Mouse (Mus musculus): ENCODE measurements at regions not wholly inside any gene's neighbourhood (a gene's known extent, or its start where the extent isn't known, plus 50 kb on each side); places are given as distances from the start of the nearest gene placed in this dataset.

DNA sequence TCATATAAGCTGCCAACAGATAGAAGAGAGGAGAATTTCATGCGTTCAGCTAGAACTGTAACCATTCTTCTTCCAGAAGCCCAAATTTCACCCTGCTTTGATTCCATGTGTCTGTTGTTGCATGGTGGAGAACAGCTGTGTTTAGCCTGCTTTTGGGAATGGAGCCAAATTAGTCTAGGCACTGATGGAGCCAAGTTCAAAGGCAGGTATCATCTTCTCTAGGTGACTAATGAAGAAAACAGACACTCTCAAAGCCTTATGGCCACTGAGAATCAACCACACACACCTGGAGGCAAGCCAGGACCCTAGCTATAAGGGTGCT, 531.5 kb upstream of the A1bg start:
- TF ChIP-seq CTCF (IDR thresholded peaks at IDR 0.05; ENCODE audit: borderline replicate concordance, control insufficient read depth, extremely low read depth, insufficient read depth, low read length, poor library complexity) (no peak), POLR2A (IDR thresholded peaks at IDR 0.05; ENCODE audit: control insufficient read depth, extremely low read depth, insufficient read depth, low read length, poor library complexity) (no peak)
